Mouse (Mus musculus) urinary bladder, postnatal 10 days (tissue): ENCODE measurements at regions not wholly inside any gene's neighbourhood (a gene's known extent, or its start where the extent isn't known, plus 50 kb on each side); places are given as distances from the start of the nearest gene placed in this dataset.

ENCODE experiments used
- DNase-seq: peaks from one replicate; pipeline ENCODE4 v3.0.0; 2022; ENCODE audit warnings: low spot score

GRCm38 (mm10) chr10:39316533-39316932 is 52.1 kb upstream of the Fyn start:
- DNase-seq = no peak

GRCm38 (mm10) chr10:39315434-39316174 is 53.1 kb upstream of the Fyn start:
- DNase-seq = no peak

- no peak for DNase-seq
Measured at GRCm38 (mm10) chr10:39311501-39311900, 57.2 kb upstream of the Fyn start.

GRCm38 (mm10) chr10:39308535-39308934 is 60.1 kb upstream of the Fyn start:
- DNase-seq = no peak

GRCm38 (mm10) chr10:39292703-39293496 is 75.8 kb upstream of the Fyn start:
- no peak for DNase-seq

- DNase-seq = no peak
Measured at GRCm38 (mm10) chr10:39291747-39292198, 76.9 kb upstream of the Fyn start.

- no peak for DNase-seq
Measured at GRCm38 (mm10) chr10:39291134-39291746, 77.4 kb upstream of the Fyn start.

GRCm38 (mm10) chr10:39290245-39290644 is 78.4 kb upstream of the Fyn start:
- no peak for DNase-seq

GRCm38 (mm10) chr10:39280366-39281000 is 88.2 kb upstream of the Fyn start:
- no peak for DNase-seq

- DNase-seq = no peak
Measured at GRCm38 (mm10) chr10:39274202-39274601, 94.5 kb upstream of the Fyn start.

- no peak for DNase-seq
Measured at GRCm38 (mm10) chr10:39273426-39273825, 95.2 kb upstream of the Fyn start.

GRCm38 (mm10) chr10:39272387-39272949 is 96.2 kb upstream of the Fyn start:
- DNase-seq = no peak

- DNase-seq = no peak
Measured at GRCm38 (mm10) chr10:39270406-39270805, 98.2 kb upstream of the Fyn start.

GRCm38 (mm10) chr10:39267236-39267635 is 101.4 kb upstream of the Fyn start:
- DNase-seq = no peak

- DNase-seq = no peak
Measured at GRCm38 (mm10) chr10:39266482-39266881, 102.2 kb upstream of the Fyn start.

- no peak for DNase-seq
Measured at GRCm38 (mm10) chr10:39262466-39262865, 98.9 kb upstream of the Ccn6 start.

- DNase-seq = no peak
Measured at GRCm38 (mm10) chr10:39261174-39262145, 97.9 kb upstream of the Ccn6 start.

- DNase-seq = no peak
Measured at GRCm38 (mm10) chr10:39260061-39260460, 96.5 kb upstream of the Ccn6 start.

GRCm38 (mm10) chr10:39257371-39258154 is 94.0 kb upstream of the Ccn6 start:
- no peak for DNase-seq

- DNase-seq = no peak
Measured at GRCm38 (mm10) chr10:39254561-39254960, 91.0 kb upstream of the Ccn6 start.
